17 mouse cellular contexts compared by ENCODE assay signal in genomic region chr1:151624442-151625226, GRCm38 (mm10). TPM values are rescaled to one million over a fixed set of nuclear protein-coding genes. Genes with fewer than 3 reads are reported as not detected.
DNase-seq lines count a peak whose midpoint lies in the region; ATAC-seq and TF ChIP-seq lines count a peak whose summit lies in the region.
"Had no signal": no experiment of that assay in that cellular context is flagged by ENCODE, and none has a peak within 500 bp of the region (broad histone marks: within the 10 kb centered on the region; RNA-seq: fewer than 3 reads in every experiment).

No protein-coding gene starts in this region.

- TF ChIP-seq EP300 in MEL (IDR thresholded peaks at IDR 0.05; ENCODE audit: low read depth in 1 of 2, low read length in 2 of 2): peak; percentile 25 to 42; a peak in 2 of 4 replicates
- no peak for TF ChIP-seq EP300 in liver, postnatal 0 days (IDR thresholded peaks at IDR 0.05; ENCODE audit: low read depth)

- H3K79me2 ChIP-seq in MEL (ENCODE audit: control insufficient read depth, insufficient read depth, low read length, poor library complexity): no peaks in the 10 kb centered on the region

- H3K4me3 ChIP-seq in MEL (ENCODE audit: control insufficient read depth in 1 of 2, insufficient read depth in 1 of 2, low read depth in 2 of 2, low read length in 2 of 2): no peak overlapping the region
- H3K4me3 ChIP-seq in liver, postnatal 0 days (ENCODE audit: low read depth, low read length): no peak overlapping the region
- H3K4me3 ChIP-seq: forebrain, embryonic 15.5 days; hindbrain, embryonic 15.5 days; limb, embryonic 10.5 days; megakaryocyte, embryonic 14.5 days; neural tube, embryonic 15.5 days had no signal

- intact Hi-C loops in left cerebral cortex, postnatal 25 days (cut with DNase I): no loop called here

- 0 out of 2 replicates have a peak, but pooled peaks have one; percentile 12 for ATAC-seq in liver, postnatal 0 days
- ATAC-seq: forebrain, embryonic 15.5 days had no signal

- H3K4me1 ChIP-seq in MEL (ENCODE audit: control insufficient read depth in 1 of 2, insufficient read depth in 2 of 2, low read length in 2 of 2): peaks cover 11 to 23% of the 10 kb centered on the region in 2 experiments
- peaks cover 16% of the 10 kb centered on the region for H3K4me1 ChIP-seq in liver, postnatal 0 days (ENCODE audit: insufficient read depth)

- peak; percentile 41 for DNase-seq in MEL (ENCODE audit: low read depth, low spot score)
- peak; percentile 14 for DNase-seq in c-Kit-positive CD71-positive TER-119-positive erythroid progenitor cells, embryonic 14.5 days (ENCODE audit: low spot score)
- DNase-seq in liver, postnatal 0 days: no peak
- peak; percentile 32 to 41 for DNase-seq in lung, postnatal 4 days
- DNase-seq in cerebellum, adult 11-12 months: no peak
- DNase-seq in left cerebral cortex, postnatal 25 days (ENCODE audit: low spot score in 2 of 2): no peak
- no peak for DNase-seq in layer of hippocampus, adult 9-10 months (ENCODE audit: low spot score)
- DNase-seq: adrenal gland, adult 2 months; cerebellum, adult 8-10 months; kidney, adult 18-20 months; kidney, postnatal 25 days; thymus, postnatal 4 days had no signal

- no peak overlapping the region for H3K4me2 ChIP-seq in liver, postnatal 0 days (ENCODE audit: low read depth, low read length)
- H3K4me2 ChIP-seq: forebrain, embryonic 15.5 days; hindbrain, embryonic 15.5 days; neural tube, embryonic 15.5 days had no signal

- 75% methylated on average over 3 of the region's 3 CpGs for WGBS in liver, postnatal 0 days (ENCODE audit: insufficient replicate concordance)

- H3K36me3 ChIP-seq in MEL (ENCODE audit: control insufficient read depth in 1 of 2, insufficient read depth in 2 of 2, low read length in 2 of 2): peaks cover 0 to 28% of the 10 kb centered on the region in 2 experiments; a peak in 3 of 4 replicates
- 0 out of 2 replicates have a peak, but pooled peaks cover 2% of the 10 kb centered on the region for H3K36me3 ChIP-seq in liver, postnatal 0 days (replicated peaks; ENCODE audit: insufficient read depth, low read length)
- H3K36me3 ChIP-seq: forebrain, embryonic 15.5 days; hindbrain, embryonic 15.5 days; limb, embryonic 10.5 days; neural tube, embryonic 15.5 days had no signal

- TF ChIP-seq RAD21 in MEL (IDR thresholded peaks at IDR 0.05; ENCODE audit: low read depth, low read length): no peak

- no peak for TF ChIP-seq CTCF in MEL (IDR thresholded peaks at IDR 0.05 in 2 of 3, conservative IDR thresholded peaks at IDR 0.05 in 1 of 3; ENCODE audit: control insufficient read depth in 1 of 3, insufficient read depth in 1 of 3, low read depth in 2 of 3, low read length in 3 of 3, poor library complexity in 1 of 3, severe bottlenecking in 1 of 3)
- TF ChIP-seq CTCF in liver, postnatal 0 days (IDR thresholded peaks at IDR 0.05; ENCODE audit: low read depth): no peak

- no peak overlapping the region for H3K9ac ChIP-seq in MEL (ENCODE audit: control insufficient read depth, low read depth, low read length, poor library complexity, severe bottlenecking)
- H3K9ac ChIP-seq in liver, postnatal 0 days (replicated peaks): no peak overlapping the region
- H3K9ac ChIP-seq: forebrain, embryonic 15.5 days; hindbrain, embryonic 15.5 days; neural tube, embryonic 15.5 days had no signal

- TF ChIP-seq POLR2A in MEL (IDR thresholded peaks at IDR 0.05; ENCODE audit: control insufficient read depth in 1 of 2, insufficient read depth in 1 of 2, low read depth in 1 of 2, low read length in 2 of 2, poor library complexity in 1 of 2): no peak

- H3K9me3 ChIP-seq in MEL (replicated peaks; ENCODE audit: insufficient read depth, low read length): no peaks in the 10 kb centered on the region
- H3K9me3 ChIP-seq in liver, postnatal 0 days (ENCODE audit: low read length): no peaks in the 10 kb centered on the region
- H3K9me3 ChIP-seq: forebrain, embryonic 15.5 days; hindbrain, embryonic 15.5 days; limb, embryonic 10.5 days; megakaryocyte, embryonic 14.5 days; neural tube, embryonic 15.5 days had no signal

- no peak overlapping the region for H3K27ac ChIP-seq in MEL (ENCODE audit: control insufficient read depth, low read depth, low read length)
- H3K27ac ChIP-seq in liver, postnatal 0 days (ENCODE audit: low read depth): peak overlapping the region; percentile 69; the same call in 1 of the 2 replicates
- H3K27ac ChIP-seq: forebrain, embryonic 15.5 days; hindbrain, embryonic 15.5 days; limb, embryonic 10.5 days; neural tube, embryonic 15.5 days had no signal

- H3K27me3 ChIP-seq in MEL (ENCODE audit: control insufficient read depth in 1 of 2, insufficient read depth in 2 of 2, low read length in 2 of 2): no peaks in the 10 kb centered on the region
- H3K27me3 ChIP-seq in liver, postnatal 0 days (ENCODE audit: insufficient read depth, low read length): no peaks in the 10 kb centered on the region
- H3K27me3 ChIP-seq: forebrain, embryonic 15.5 days; hindbrain, embryonic 15.5 days; neural tube, embryonic 15.5 days had no signal

TF ChIP-seq in MEL, 35 proteins besides CTCF, POLR2A, EP300 and RAD21:
- TF ChIP-seq TBP (IDR thresholded peaks at IDR 0.05; ENCODE audit: low read depth, low read length): no peak
- no peak for TF ChIP-seq MAFK (IDR thresholded peaks at IDR 0.05; ENCODE audit: borderline replicate concordance, low read depth, low read length)
- TF ChIP-seq POLR2AphosphoS2 (IDR thresholded peaks at IDR 0.05; ENCODE audit: low read length): no peak
- no peak for TF ChIP-seq MAX (IDR thresholded peaks at IDR 0.05; ENCODE audit: low read length)
- 0 out of 2 replicates have a peak, but pooled peaks have one; percentile 19 for TF ChIP-seq ETS1 (IDR thresholded peaks at IDR 0.05; ENCODE audit: low read depth, low read length)
- TF ChIP-seq ZKSCAN1 (IDR thresholded peaks at IDR 0.05; ENCODE audit: low read depth, low read length): no peak
- TF ChIP-seq UBTF (IDR thresholded peaks at IDR 0.05; ENCODE audit: borderline replicate concordance, insufficient read depth, low read depth, low read length): no peak
- no peak for TF ChIP-seq NRF1 (IDR thresholded peaks at IDR 0.05; ENCODE audit: insufficient read depth, low read depth, low read length, poor library complexity, severe bottlenecking)
- no peak for TF ChIP-seq USF1 (IDR thresholded peaks at IDR 0.05; ENCODE audit: low read depth, low read length)
- no peak for TF ChIP-seq RCOR1 (IDR thresholded peaks at IDR 0.05; ENCODE audit: low read depth, low read length)
- peak; percentile 37 for TF ChIP-seq TAL1 (IDR thresholded peaks at IDR 0.05; ENCODE audit: low read length)
- TF ChIP-seq KAT2A (conservative IDR thresholded peaks at IDR 0.05; ENCODE audit: low read depth, low read length): no peak
- no peak for TF ChIP-seq USF2 (IDR thresholded peaks at IDR 0.05; ENCODE audit: borderline replicate concordance in 1 of 2, insufficient read depth in 1 of 2, low read depth in 1 of 2, low read length in 2 of 2)
- no peak for TF ChIP-seq MXI1 (IDR thresholded peaks at IDR 0.05; ENCODE audit: low read depth, low read length)
- no peak for TF ChIP-seq JUND (IDR thresholded peaks at IDR 0.05; ENCODE audit: low read depth, low read length)
- no peak for TF ChIP-seq ZNF384 (IDR thresholded peaks at IDR 0.05; ENCODE audit: low read depth, low read length)
- TF ChIP-seq POLR2AphosphoS5 (IDR thresholded peaks at IDR 0.05; ENCODE audit: borderline replicate concordance, low read depth, low read length): no peak
- no peak for TF ChIP-seq SIN3A (IDR thresholded peaks at IDR 0.05; ENCODE audit: low read length)
- TF ChIP-seq SMC3 (IDR thresholded peaks at IDR 0.05; ENCODE audit: low read depth, low read length): no peak
- no peak for TF ChIP-seq CHD2 (IDR thresholded peaks at IDR 0.05; ENCODE audit: low read length)
- no peak for TF ChIP-seq NELFE (IDR thresholded peaks at IDR 0.05; ENCODE audit: low read depth, low read length)
- peak; percentile 31; the same call in 1 of the 2 replicates for TF ChIP-seq GATA1 (IDR thresholded peaks at IDR 0.05; ENCODE audit: low read depth, low read length)
- TF ChIP-seq BHLHE40 (IDR thresholded peaks at IDR 0.05; ENCODE audit: borderline replicate concordance, low read depth, low read length): no peak
- no peak for TF ChIP-seq GABPA (IDR thresholded peaks at IDR 0.05; ENCODE audit: low read depth, low read length)
- TF ChIP-seq E2F4 (IDR thresholded peaks at IDR 0.05; ENCODE audit: borderline replicate concordance, low read depth, low read length): no peak
- TF ChIP-seq MEF2A (IDR thresholded peaks at IDR 0.05; ENCODE audit: extremely low read depth, insufficient replicate concordance, low read depth, low read length, poor library complexity, severe bottlenecking): no peak
- no peak for TF ChIP-seq HCFC1 (IDR thresholded peaks at IDR 0.05; ENCODE audit: low read depth, low read length)
- peak; percentile 41; the same call in 1 of the 2 replicates for TF ChIP-seq TCF12 (IDR thresholded peaks at IDR 0.05; ENCODE audit: low read depth, low read length)

RNA-seq across cellular contexts. Expression of gene Fam129a, which starts 53.6 kb away (rescaled TPM):
- total RNA-seq in MEL (2012; rRNA removed): 3.1 and 7.4 TPM in 2 replicates
- 10 to 100 TPM in 1 of 2 experiments, 1 to 10 TPM in 1; 8.8 to 67.5 TPM for polyA plus RNA-seq in MEL (2012; ENCODE audit: insufficient read depth in 1 of 2, insufficient read length in 2 of 2, low read depth in 1 of 2, low replicate concordance in 2 of 2, missing spikeins in 1 of 2)
- polyA plus RNA-seq in liver, postnatal 0 days (2015; fragmentation: Nextera tagmentation; extraction: Ambion mirVana): 8.3 and 11.5 TPM in 2 replicates
- total RNA-seq in left cerebral cortex, postnatal 25 days (2021): 1 to 10 TPM; 1.9 to 2.1 TPM

Comparison
In these comparisons a context has a peak if more than half of its experiments do, and no peak if none do; other contexts are left out.
1. DNase-seq: peak in MEL (single experiment), c-Kit-positive CD71-positive TER-119-positive erythroid progenitor cells, embryonic 14.5 days (single experiment) and lung, postnatal 4 days (2 of 2); none in liver, postnatal 0 days (single experiment), cerebellum, adult 11-12 months (single experiment), left cerebral cortex, postnatal 25 days (0 of 2) and layer of hippocampus, adult 9-10 months (single experiment).